Mouse (Mus musculus) liver, adult 2 months (tissue): ENCODE data around the gene Adk. TPM values are rescaled to one million over a fixed set of nuclear protein-coding genes. Genes with fewer than 3 reads are reported as not detected.
A peak's percentile ranks its signal among the peaks of the same experiment; 100 is the strongest.

Experiments
- DNase-seq: peaks from one replicate; pipeline ENCODE4 v3.0.0-alpha.2; 2011; ENCODE audit warnings: low read depth, low spot score; ENCODE audit errors: extremely low read depth
- H3K27ac ChIP-seq: fragments of 200-500 bp; replicated peaks from 2 replicates; pipeline ENCODE4 v1.5.1; 2012; ENCODE audit warnings: low read depth, mild to moderate bottlenecking, control low read depth, inconsistent platforms, low read length; ENCODE audit not compliant: insufficient read depth
- H3K27me3 ChIP-seq: fragments of 200-500 bp; 2 replicates; pipeline ENCODE4 v1.6.1; 2012; ENCODE audit warnings: mild to moderate bottlenecking, moderate library complexity, low read length, inconsistent platforms; ENCODE audit not compliant: control insufficient read depth, insufficient read depth
- H3K36me3 ChIP-seq: fragments of 200-500 bp; 2 replicates; pipeline ENCODE4 v1.6.1; 2012; ENCODE audit warnings: low read length, inconsistent platforms; ENCODE audit not compliant: control insufficient read depth, insufficient read depth
- H3K4me1 ChIP-seq: fragments of 200-500 bp; 2 replicates; pipeline ENCODE4 v1.6.1; 2011; ENCODE audit warnings: low read length; ENCODE audit not compliant: control insufficient read depth, insufficient read depth
- H3K4me3 ChIP-seq: fragments of 200-500 bp; 2 replicates; pipeline ENCODE4 v1.5.1; 2011; ENCODE audit warnings: low read depth, mild to moderate bottlenecking, control low read depth, low read length, moderate library complexity; ENCODE audit not compliant: insufficient read depth
- H3K79me2 ChIP-seq: fragments of 200-500 bp; 2 replicates; pipeline ENCODE4 v1.6.1; 2012; ENCODE audit warnings: inconsistent platforms, mild to moderate bottlenecking, low read length, moderate library complexity; ENCODE audit not compliant: control insufficient read depth, insufficient read depth
- H3K9ac ChIP-seq: fragments of 200-500 bp; 2 replicates; pipeline ENCODE4 v1.6.1; 2012; ENCODE audit warnings: low read depth, mild to moderate bottlenecking, control low read depth, inconsistent platforms, low read length
- CTCF ChIP-seq: fragments of 200-500 bp; IDR thresholded peaks from 2 replicates; pipeline ENCODE4 v1.5.1; 2011; ENCODE audit warnings: low read depth, low read length, control low read depth
- POLR2A ChIP-seq: fragments of 200-500 bp; IDR thresholded peaks from 2 replicates; pipeline ENCODE4 v1.6.1; 2011; ENCODE audit warnings: low read length, control low read depth; ENCODE audit not compliant: insufficient read depth; ENCODE audit errors: extremely low read depth
- WGBS: fragments of 180-500 bp; shearing (Covaris S2); methylation state at CpG from one replicate; pipeline ENCODE4 v1.1.7; 2018; 5-methylcytosine and 5-hydroxymethylcytosine counted together
- polyA plus RNA-seq: library from polyadenylated mRNA; depleted of rRNA; stranded (reverse); fragments of >200 nt; gene quantifications from 2 replicates; pipeline ENCODE4 v1.2.3, GENCODE M21; 2012
- total RNA-seq: library from RNA; depleted of rRNA; stranded (reverse); fragments of >200 nt; gene quantifications from 2 replicates; pipeline ENCODE4 v1.2.3, GENCODE M21; 2014

Gene Adk
- total and polyA plus RNA-seq, 2 experiments, result 231 to 924 TPM

- Histone ChIP-seq H3K36me3 (no peaks in the 10 kb centered on the region), H3K27ac (no peak overlapping the region), H3K27me3 (no peaks in the 10 kb centered on the region), H3K9ac (no peak overlapping the region), H3K4me1 (peaks cover 18% of the 10 kb centered on the region), H3K4me3 (no peak overlapping the region), H3K79me2 (peaks cover 27% of the 10 kb centered on the region; the same call in 1 of the 2 replicates)
- no peak for TF ChIP-seq POLR2A
- TF ChIP-seq CTCF, result peak; percentile 32; the same call in 1 of the 2 replicates
- no peak for DNase-seq
- WGBS, result 90% methylated on average over 5 of the region's 5 CpGs
Measured at GRCm38 (mm10) chr14:21069594-21069993, 17.2 kb downstream of the Adk start.

- H3K4me1 ChIP-seq, result peaks cover 16% of the 10 kb centered on the region
- no peak overlapping the region for H3K4me3 ChIP-seq
- H3K27ac ChIP-seq, result no peak overlapping the region; the same call in 1 of the 2 replicates
Measured at GRCm38 (mm10) chr14:21073981-21074380, 21.6 kb downstream of the Adk start.

GRCm38 (mm10) chr14:21074398-21075320 is 22.3 kb downstream of the Adk start:
- TF ChIP-seq POLR2A, result no peak
- TF ChIP-seq CTCF, result no peak
- H3K36me3 ChIP-seq, result no peaks in the 10 kb centered on the region
- peaks cover 26% of the 10 kb centered on the region; the same call in 1 of the 2 replicates for H3K79me2 ChIP-seq
- H3K27ac ChIP-seq, result peak overlapping the region; percentile 79
- DNase-seq, result peak; percentile 52
- H3K9ac ChIP-seq, result peak overlapping the region; percentile 66
- H3K27me3 ChIP-seq, result no peaks in the 10 kb centered on the region
- H3K4me1 ChIP-seq, result peaks cover 16% of the 10 kb centered on the region
- peak overlapping the region; percentile 93; the same call in 1 of the 2 replicates for H3K4me3 ChIP-seq
- WGBS, result 33% methylated on average over 11 of the region's 11 CpGs

More at GRCm38 (mm10) chr14:21073981-21074380, 21.6 kb downstream of the Adk start:
- peaks cover 30% of the 10 kb centered on the region; the same call in 1 of the 2 replicates for H3K79me2 ChIP-seq
- 54% methylated on average over 3 of the region's 3 CpGs for WGBS
- no peaks in the 10 kb centered on the region for H3K27me3 ChIP-seq
- DNase-seq, result peak; percentile 46
- no peaks in the 10 kb centered on the region for H3K36me3 ChIP-seq
- no peak overlapping the region for H3K9ac ChIP-seq
- TF ChIP-seq CTCF (no peak), POLR2A (no peak)

DNA sequence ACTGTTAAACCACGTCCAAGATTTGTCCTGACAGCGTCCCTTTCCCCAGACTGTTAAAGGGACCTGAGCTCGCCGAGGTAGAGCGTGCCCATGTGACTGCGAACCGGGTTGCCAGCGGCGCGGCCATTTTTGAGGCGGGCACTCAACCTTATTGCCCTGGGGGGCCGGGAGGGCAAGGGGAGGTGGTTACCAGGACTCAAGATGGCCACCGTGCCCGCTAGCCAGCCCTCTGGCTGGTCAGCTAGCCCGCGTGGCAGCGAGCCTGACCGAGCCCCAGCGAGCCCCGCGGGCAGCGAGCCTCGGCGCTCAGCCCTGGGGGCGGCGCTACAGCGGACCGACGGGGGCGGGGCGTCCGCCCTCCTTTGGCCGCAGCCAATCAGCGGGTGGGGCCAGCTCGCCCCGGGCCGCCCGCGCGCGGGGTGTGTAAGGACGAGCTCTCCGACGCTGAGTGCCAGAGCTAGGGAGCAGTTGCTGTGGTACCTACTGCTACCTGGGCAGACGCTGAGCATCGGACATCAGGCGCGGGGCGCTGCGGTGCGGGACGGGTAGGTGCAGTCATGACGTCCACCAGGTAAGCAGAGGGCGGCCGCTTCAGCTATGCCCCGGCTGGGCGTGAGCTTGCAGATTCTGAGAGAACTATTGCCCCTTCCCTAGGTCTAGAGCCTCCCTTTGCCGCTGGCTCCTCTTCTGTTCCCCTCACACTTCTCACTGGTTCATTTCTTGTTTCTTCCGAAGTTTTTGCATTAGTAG is 23.6 kb downstream of the Adk start:
- peaks cover 20% of the 10 kb centered on the region; the same call in 1 of the 2 replicates for H3K79me2 ChIP-seq
- H3K27me3 ChIP-seq, result no peaks in the 10 kb centered on the region
- H3K9ac ChIP-seq, result peak overlapping the region; percentile 94
- peaks cover 13% of the 10 kb centered on the region for H3K4me1 ChIP-seq
- TF ChIP-seq POLR2A (peak; percentile 98), CTCF (0 out of 2 replicates have a peak, but pooled peaks have one; percentile 4)
- peak overlapping the region; percentile 99 for H3K27ac ChIP-seq
- under 1% methylated on average over 59 of the region's 59 CpGs for WGBS
- H3K36me3 ChIP-seq, result peaks cover 1% of the 10 kb centered on the region; the same call in 1 of the 2 replicates
- DNase-seq, result peak; percentile 90
- H3K4me3 ChIP-seq, result peak overlapping the region; percentile 93

- H3K79me2 ChIP-seq, result peaks cover 21% of the 10 kb centered on the region; the same call in 1 of the 2 replicates
- DNase-seq, result peak; percentile 90
Measured at GRCm38 (mm10) chr14:21076501-21077194, 24.3 kb downstream of the Adk start.

More at GRCm38 (mm10) chr14:21076501-21077194, 24.3 kb downstream of the Adk start:
- Histone ChIP-seq H3K4me1 (peaks cover 16% of the 10 kb centered on the region), H3K27ac (peak overlapping the region; percentile 99), H3K27me3 (no peaks in the 10 kb centered on the region), H3K9ac (peak overlapping the region; percentile 94), H3K36me3 (peaks cover 1% of the 10 kb centered on the region; the same call in 1 of the 2 replicates), H3K4me3 (peak overlapping the region; percentile 93)
- TF ChIP-seq CTCF (no peak), POLR2A (0 out of 2 replicates have a peak, but pooled peaks have one; percentile 36)
- WGBS, result 10% methylated on average over 7 of the region's 7 CpGs
